Mouse (Mus musculus) forebrain, embryonic 13.5 days (tissue): ENCODE measurements around the gene Srsf10. TPM values are rescaled to one million over a fixed set of nuclear protein-coding genes. Genes with fewer than 3 reads are reported as not detected.
A peak's percentile ranks its signal among the peaks of the same experiment; 100 is the strongest.

Experiments
- ATAC-seq: fragments of 200-750 bp; cut with Nextera tagmentation; 2 replicates; pipeline ENCODE4 v1.8.0; 2017
- H3K27ac ChIP-seq: fragments of 300-500 bp; sonication (generic); 2 replicates; pipeline ENCODE4 v1.5.1; 2015; ENCODE audit warnings: inconsistent platforms, mild to moderate bottlenecking, moderate library complexity
- H3K27me3 ChIP-seq: fragments of 300-500 bp; sonication (generic); 2 replicates; pipeline ENCODE4 v1.6.1; 2015; ENCODE audit warnings: mild to moderate bottlenecking, inconsistent platforms
- H3K36me3 ChIP-seq: fragments of 300-500 bp; sonication (generic); 2 replicates; pipeline ENCODE4 v1.6.1; 2015; ENCODE audit warnings: mild to moderate bottlenecking, inconsistent platforms; ENCODE audit not compliant: poor library complexity, severe bottlenecking
- H3K4me1 ChIP-seq: fragments of 300-500 bp; sonication (generic); 2 replicates; pipeline ENCODE4 v1.6.1; 2015; ENCODE audit warnings: inconsistent platforms
- H3K4me2 ChIP-seq: fragments of 300-500 bp; sonication (generic); 2 replicates; pipeline ENCODE4 v1.6.1; 2015; ENCODE audit warnings: inconsistent platforms, mild to moderate bottlenecking, moderate library complexity
- H3K4me3 ChIP-seq: fragments of 300-500 bp; sonication (generic); 2 replicates; pipeline ENCODE4 v1.5.1; 2015; ENCODE audit warnings: mild to moderate bottlenecking, inconsistent platforms
- H3K9ac ChIP-seq: fragments of 300-500 bp; sonication (generic); 2 replicates; pipeline ENCODE4 v1.6.1; 2015; ENCODE audit warnings: mild to moderate bottlenecking, inconsistent platforms
- H3K9me3 ChIP-seq: fragments of 300-500 bp; sonication (generic); replicated peaks from 2 replicates; pipeline ENCODE4 v1.6.1; 2016; ENCODE audit warnings: inconsistent platforms
- WGBS: fragments of 180-500 bp; shearing (Covaris S2); methylation state at CpG from one replicate; pipeline ENCODE4 v1.1.7; 2015; 5-methylcytosine and 5-hydroxymethylcytosine counted together
- polyA plus RNA-seq: library from polyadenylated mRNA; unstranded; fragments of >200 nt; fragmentation: Nextera tagmentation; extraction: Ambion mirVana; gene quantifications from 2 replicates; pipeline ENCODE4 v1.2.1, GENCODE M21; 2015

Gene Srsf10
- polyA plus RNA-seq, 1 experiment from 2014 or later, result 341 TPM

DNA sequence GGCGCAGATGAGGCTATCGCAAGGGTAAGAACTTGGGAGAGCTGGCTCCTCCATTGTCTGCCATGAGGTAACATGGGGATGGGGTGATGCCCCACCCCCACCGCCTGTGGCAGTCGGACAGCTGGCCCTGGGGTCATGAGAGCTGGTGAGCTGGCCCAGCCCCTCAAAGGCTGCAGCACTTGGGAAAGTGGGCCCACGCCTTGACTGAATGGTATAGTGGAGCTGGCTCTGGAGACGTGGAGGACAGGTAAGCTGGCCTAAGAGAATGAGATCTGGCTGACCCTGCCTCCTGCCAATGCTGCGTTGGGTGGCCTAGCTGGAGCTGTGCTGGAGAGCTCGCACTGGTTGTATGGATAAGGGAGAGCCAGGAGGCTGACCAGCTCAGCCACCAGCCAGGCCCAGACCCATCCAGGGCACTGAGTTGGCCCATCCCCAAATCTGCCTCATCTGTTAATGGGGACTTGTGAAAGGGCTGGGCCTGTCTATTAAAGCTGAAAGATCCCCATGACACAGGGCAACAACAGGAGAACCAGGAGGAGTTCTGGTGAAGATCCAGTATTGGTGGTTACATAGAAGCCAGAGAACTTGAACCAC lies 21.3 kb upstream of the Srsf10 start:
- Histone ChIP-seq H3K27me3 (no peaks in the 10 kb centered on the region), H3K4me2 (no peak overlapping the region), H3K4me1 (peaks cover 21% of the 10 kb centered on the region), H3K9me3 (no peaks in the 10 kb centered on the region), H3K4me3 (no peak overlapping the region), H3K9ac (no peak overlapping the region), H3K36me3 (no peaks in the 10 kb centered on the region), H3K27ac (peak overlapping the region; percentile 80)
- no peak for ATAC-seq
- 84% methylated on average over 8 of the region's 8 CpGs for WGBS

DNA sequence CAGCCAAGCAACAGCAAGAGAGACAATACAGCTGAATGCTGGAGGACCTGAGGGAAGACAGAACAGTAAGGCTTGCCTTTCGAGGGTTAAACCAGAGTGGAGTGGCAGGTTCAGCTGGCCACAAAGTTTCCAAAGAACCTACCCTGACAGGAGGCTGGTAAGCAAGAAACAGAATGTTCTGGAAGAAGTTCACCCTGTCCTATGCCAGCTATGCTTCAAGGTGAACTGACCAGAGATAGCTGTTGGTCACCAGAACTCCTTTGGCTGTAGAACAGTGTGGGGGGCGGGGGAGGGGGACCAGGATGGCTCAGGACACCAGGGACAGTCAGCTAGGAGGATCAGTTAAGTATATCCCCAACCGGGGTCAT lies 16.6 kb upstream of the Srsf10 start:
- Histone ChIP-seq H3K4me3 (no peak overlapping the region), H3K9me3 (no peaks in the 10 kb centered on the region), H3K4me2 (no peak overlapping the region), H3K27me3 (no peaks in the 10 kb centered on the region), H3K4me1 (peaks cover 4% of the 10 kb centered on the region), H3K27ac (no peak overlapping the region), H3K36me3 (no peaks in the 10 kb centered on the region), H3K9ac (no peak overlapping the region)
- no peak for ATAC-seq
- 84% methylated on average over 3 of the region's 3 CpGs for WGBS

DNA sequence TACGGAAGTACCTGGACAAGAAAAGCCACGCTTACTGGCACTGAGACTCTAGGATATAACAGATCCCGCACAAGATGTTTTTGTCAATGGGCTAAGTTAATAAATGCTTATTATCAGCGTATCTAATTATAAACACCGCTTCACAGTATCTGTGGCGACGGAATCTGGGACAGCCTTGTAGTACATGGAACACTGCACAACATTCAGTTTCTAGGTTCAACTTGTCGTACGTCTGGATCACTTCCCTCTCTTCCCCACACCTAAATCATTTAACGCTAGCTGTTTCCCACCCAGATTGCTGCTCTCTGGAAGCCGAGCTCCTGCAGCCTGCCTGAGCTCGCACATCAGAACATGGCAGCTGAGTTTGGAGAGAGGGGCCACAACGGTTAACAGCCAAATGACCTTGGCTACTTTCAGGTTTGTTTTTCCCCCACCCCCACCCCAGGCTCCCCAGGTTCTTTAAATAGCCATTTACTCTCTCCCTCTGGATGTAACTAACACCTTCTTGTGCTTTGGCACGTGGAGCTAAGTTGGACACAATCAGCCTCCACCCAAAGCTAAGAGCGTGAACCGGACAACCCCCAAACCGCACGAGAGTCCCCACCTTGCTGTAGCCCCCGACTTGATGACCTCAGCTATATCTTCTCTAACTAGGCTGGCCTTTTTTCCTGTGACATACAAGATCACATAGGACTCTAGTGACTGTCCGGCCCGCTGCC lies 16.1 kb upstream of the Srsf10 start:
- Histone ChIP-seq H3K4me3 (no peak overlapping the region), H3K27ac (no peak overlapping the region), H3K4me2 (no peak overlapping the region), H3K27me3 (no peaks in the 10 kb centered on the region), H3K36me3 (no peaks in the 10 kb centered on the region), H3K4me1 (no peaks in the 10 kb centered on the region), H3K9ac (no peak overlapping the region), H3K9me3 (no peaks in the 10 kb centered on the region)
- 88% methylated on average over 21 of the region's 21 CpGs for WGBS
- ATAC-seq, result no peak

DNA sequence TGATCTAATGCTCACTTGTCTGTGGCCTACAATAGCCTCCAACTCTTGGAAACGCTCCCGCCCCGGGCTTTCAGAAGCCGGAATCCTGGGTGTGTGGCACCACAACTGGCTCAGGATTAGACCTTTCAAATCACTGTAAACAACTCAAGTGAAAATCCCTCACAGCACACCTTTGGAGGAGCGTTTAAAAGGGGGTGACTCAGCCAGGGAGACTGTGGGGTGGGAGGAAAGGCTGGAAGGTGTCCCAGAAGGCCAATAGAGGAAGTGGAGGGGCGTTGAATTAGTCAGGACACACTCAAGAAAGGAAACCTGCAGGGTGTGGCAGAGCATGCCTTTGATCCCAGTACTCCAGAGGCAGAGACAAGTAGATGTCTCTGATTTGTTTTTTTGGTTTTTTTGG lies 11.1 kb upstream of the Srsf10 start:
- no peaks in the 10 kb centered on the region for H3K27me3 ChIP-seq
- no peak for ATAC-seq
- no peak overlapping the region for H3K4me3 ChIP-seq
- H3K9me3 ChIP-seq, result no peaks in the 10 kb centered on the region; the same call in 1 of the 2 replicates
- WGBS, result 81% methylated on average over 6 of the region's 6 CpGs
- no peak overlapping the region for H3K4me2 ChIP-seq
- H3K4me1 ChIP-seq, result no peaks in the 10 kb centered on the region
- no peak overlapping the region for H3K9ac ChIP-seq
- H3K27ac ChIP-seq, result no peak overlapping the region
- H3K36me3 ChIP-seq, result no peaks in the 10 kb centered on the region

DNA sequence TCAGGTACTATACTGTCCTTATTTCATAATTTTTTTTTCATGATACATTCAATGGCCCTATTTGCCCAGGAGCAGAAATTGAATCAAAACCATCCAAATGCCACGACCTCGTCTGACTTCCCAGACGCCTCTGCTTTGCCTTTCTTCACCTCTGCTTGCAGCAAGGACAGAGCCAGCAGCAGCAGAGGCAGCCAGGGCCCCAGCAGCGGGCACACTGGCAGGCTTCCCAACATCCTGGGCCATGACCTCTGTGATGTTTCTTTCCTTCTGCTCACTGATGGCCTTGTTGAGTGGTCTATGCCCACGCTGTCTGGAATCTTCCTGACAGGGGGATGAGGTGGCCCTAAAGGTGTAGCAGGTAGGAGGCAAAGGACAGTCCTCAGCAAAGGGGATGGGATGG lies 8.0 kb upstream of the Srsf10 start:
- Histone ChIP-seq H3K9ac (no peak overlapping the region), H3K27me3 (no peaks in the 10 kb centered on the region), H3K4me2 (no peak overlapping the region), H3K4me1 (peaks cover 17% of the 10 kb centered on the region), H3K9me3 (no peaks in the 10 kb centered on the region; the same call in 1 of the 2 replicates), H3K27ac (no peak overlapping the region), H3K36me3 (no peaks in the 10 kb centered on the region), H3K4me3 (no peak overlapping the region)
- ATAC-seq, result no peak
- 69% methylated on average over 5 of the region's 5 CpGs for WGBS

DNA sequence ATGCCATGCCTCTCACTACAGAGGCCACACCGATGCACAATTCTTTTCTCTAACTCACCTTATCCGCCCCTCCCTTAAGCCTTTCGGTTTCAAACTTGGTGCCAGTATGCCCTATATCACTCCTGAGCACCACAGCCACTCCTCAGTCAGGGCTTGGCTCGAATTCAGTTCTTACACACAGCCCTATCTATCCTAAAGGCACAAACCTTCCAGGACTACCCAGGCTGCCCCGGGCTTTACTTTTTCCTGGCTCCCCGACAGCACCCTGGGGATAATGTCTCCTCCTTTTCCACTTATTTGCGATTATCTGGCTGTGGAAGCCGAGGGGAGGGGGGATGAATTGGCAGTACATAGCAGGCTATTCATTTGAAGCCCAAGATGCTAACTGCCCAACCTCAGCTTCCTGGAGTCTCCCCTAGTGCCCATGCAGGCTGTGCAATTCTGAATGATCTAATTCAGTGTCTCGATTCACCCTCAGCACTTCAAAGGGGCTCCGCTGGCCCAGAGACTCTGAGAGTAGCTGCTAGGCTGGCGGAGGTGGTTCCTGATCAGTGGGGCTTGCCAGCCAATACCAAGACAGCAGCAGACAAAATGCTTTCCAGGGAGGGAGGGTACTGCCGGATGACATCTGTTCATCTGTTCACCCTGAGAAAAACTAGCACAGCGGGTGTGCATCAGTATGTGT lies 5.0 kb upstream of the Srsf10 start:
- Histone ChIP-seq H3K4me2 (peak overlapping the region; percentile 43), H3K9me3 (no peaks in the 10 kb centered on the region), H3K9ac (peak overlapping the region; percentile 45), H3K27ac (peak overlapping the region; percentile 79), H3K36me3 (no peaks in the 10 kb centered on the region), H3K4me3 (no peak overlapping the region), H3K27me3 (no peaks in the 10 kb centered on the region), H3K4me1 (peaks cover 33% of the 10 kb centered on the region)
- peak; percentile 69 for ATAC-seq
- WGBS, result 24% methylated on average over 13 of the region's 13 CpGs

DNA sequence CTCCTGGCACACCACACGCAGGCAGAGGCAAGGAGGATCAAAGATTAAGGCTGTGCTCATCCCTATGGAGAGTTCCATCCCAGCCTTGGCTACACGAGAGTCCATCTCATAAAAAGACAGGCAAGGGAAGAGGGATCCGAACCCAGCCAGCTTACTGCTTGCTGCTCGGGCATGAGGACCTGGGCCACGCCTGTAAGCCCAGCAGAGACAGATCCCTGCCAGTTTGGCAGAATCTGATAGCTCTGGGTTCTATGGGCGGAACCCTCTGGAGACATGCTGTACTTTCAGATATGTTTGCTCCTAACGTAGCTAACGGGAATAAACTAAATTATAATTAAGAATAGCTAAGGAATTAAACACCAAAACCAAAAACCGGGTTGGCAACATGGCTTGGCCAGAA lies 3.6 kb upstream of the Srsf10 start:
- Histone ChIP-seq H3K27ac (peak overlapping the region; percentile 79), H3K4me1 (peaks cover 33% of the 10 kb centered on the region), H3K4me3 (no peak overlapping the region), H3K36me3 (no peaks in the 10 kb centered on the region), H3K9me3 (no peaks in the 10 kb centered on the region), H3K4me2 (no peak overlapping the region), H3K9ac (no peak overlapping the region), H3K27me3 (no peaks in the 10 kb centered on the region)
- no peak for ATAC-seq
- WGBS, result 86% methylated on average over 9 of the region's 9 CpGs

DNA sequence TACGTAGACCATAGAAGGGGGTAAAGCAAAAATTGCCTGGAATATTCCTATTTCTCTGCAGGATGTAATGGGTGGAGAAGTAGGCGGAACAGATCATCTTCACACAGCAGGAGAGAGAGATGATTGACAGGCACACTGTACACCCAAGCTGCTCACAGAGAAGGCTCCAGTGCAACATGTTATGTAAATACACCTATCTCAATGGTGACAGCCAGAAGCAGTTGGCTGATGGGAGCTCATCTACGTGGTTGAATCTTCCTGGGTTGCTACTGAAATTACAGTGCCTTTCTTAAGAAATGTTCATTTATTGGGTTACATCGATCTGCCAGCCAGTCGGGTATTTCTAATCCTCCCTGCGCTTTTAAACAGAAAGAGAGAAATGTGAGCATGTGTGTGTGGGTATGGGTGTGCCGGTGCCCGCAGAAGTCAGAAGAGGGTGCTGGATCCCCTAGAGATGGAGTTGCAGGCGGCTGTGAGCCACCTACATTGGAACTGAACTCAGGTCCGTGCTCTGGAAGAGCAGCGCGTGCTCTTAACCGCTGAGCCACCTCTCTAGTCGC lies 1.5 kb upstream of the Srsf10 start:
- Histone ChIP-seq H3K9me3 (no peaks in the 10 kb centered on the region), H3K36me3 (no peaks in the 10 kb centered on the region), H3K27me3 (no peaks in the 10 kb centered on the region), H3K9ac (no peak overlapping the region), H3K4me1 (peaks cover 48% of the 10 kb centered on the region), H3K27ac (peak overlapping the region; percentile 99), H3K4me3 (no peak overlapping the region), H3K4me2 (no peak overlapping the region)
- WGBS, result 81% methylated on average over 14 of the region's 14 CpGs
- no peak for ATAC-seq

DNA sequence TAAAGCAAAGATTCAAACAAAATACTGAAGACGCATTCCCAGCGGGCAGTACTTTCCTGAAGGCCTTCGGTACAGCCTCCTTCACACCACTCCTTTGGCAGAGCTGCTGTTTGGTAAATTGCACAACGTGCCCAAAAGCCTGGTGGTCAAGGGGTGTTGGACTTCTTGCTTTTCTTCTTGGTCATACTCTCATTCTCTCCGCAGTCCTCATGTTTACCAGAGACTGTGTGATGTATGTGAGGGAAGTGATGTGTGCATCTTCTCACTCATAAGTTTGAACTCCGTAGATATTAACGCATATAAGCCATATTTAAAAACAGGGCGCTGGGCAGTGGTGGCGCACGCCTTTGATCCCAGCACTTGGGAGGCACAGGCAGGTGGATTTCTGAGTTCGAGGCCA lies 917 bp upstream of the Srsf10 start:
- Histone ChIP-seq H3K36me3 (no peaks in the 10 kb centered on the region), H3K9ac (peak overlapping the region; percentile 95), H3K27ac (peak overlapping the region; percentile 99), H3K4me2 (peak overlapping the region; percentile 82), H3K4me3 (peak overlapping the region; percentile 74; the same call in 1 of the 2 replicates), H3K27me3 (no peaks in the 10 kb centered on the region), H3K4me1 (peaks cover 54% of the 10 kb centered on the region), H3K9me3 (no peaks in the 10 kb centered on the region)
- 68% methylated on average over 11 of the region's 11 CpGs for WGBS
- ATAC-seq, result no peak

DNA sequence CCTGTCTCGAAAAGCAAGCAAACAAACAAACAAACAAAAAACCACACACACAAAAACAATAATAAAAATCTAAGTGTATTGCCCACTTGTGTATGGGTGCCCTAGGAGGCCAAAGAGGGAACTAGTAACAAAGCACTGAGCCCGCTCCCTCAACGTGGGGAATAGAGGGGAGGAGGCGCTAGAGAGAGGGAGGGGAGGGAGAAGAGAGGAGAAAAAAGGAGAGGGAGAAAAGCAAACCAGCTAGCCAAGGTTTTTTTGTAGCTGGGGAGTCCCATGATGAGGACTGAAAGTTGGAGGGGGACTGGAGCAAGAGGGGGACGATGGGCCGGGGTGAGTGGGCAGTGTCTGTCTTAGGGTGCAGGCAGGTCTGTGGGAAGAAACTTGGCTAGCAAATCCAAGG lies 467 bp upstream of the Srsf10 start:
- peaks cover 55% of the 10 kb centered on the region for H3K4me1 ChIP-seq
- 4% methylated on average over 6 of the region's 6 CpGs for WGBS
- peak; percentile 32 for ATAC-seq
- peak overlapping the region; percentile 95 for H3K9ac ChIP-seq
- peak overlapping the region; percentile 74 for H3K4me3 ChIP-seq
- H3K27me3 ChIP-seq, result no peaks in the 10 kb centered on the region
- H3K27ac ChIP-seq, result peak overlapping the region; percentile 99
- no peaks in the 10 kb centered on the region for H3K9me3 ChIP-seq
- peak overlapping the region; percentile 82 for H3K4me2 ChIP-seq
- no peaks in the 10 kb centered on the region for H3K36me3 ChIP-seq

DNA sequence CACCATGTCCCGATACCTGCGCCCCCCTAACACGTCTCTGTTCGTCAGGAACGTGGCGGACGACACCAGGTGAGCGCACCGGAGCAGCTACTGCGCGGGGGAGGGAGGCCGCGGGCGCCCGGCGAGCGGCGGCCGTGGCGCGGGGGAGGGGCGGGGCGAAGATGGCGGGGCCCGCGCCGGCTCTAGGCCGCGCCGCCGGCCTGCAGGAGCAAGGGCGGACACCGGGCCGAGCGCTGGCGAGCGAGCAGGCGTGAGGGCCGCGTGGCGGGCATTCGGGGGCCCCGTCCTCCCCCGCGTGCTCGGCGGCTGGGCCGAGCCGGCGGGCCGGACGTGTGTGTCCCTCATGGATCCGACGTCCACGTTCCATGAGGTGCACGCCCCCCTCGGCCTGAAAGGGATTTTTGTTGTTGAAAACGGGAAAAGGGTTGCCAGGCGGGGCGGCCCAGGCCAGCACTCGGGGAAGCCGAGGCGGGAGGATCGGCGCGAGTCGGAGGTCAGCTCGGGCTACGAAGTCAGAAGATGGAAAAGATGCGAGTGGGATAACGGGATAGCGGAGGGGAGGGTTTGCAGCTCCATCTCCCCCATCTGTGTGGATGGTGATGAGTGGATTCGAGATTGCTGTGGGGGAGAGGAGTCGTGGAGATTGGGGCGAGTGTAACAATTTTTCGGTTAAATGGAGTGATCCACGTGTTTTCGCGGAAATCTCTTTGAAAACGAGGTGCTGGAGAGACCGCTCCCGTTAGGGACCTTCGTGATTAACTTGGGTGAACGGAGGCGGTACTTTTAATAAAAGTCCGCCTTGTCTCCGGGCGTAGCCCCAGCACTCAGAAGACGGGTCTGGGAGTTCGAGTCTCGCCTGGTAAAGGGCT lies 910 bp downstream of the Srsf10 start:
- H3K4me3 ChIP-seq, result peak overlapping the region; percentile 74
- no peaks in the 10 kb centered on the region for H3K9me3 ChIP-seq
- under 1% methylated on average over 70 of the region's 91 CpGs for WGBS
- H3K4me2 ChIP-seq, result peak overlapping the region; percentile 82
- H3K36me3 ChIP-seq, result no peaks in the 10 kb centered on the region
- H3K27me3 ChIP-seq, result no peaks in the 10 kb centered on the region
- ATAC-seq, result peak; percentile 74
- H3K27ac ChIP-seq, result peak overlapping the region; percentile 99
- H3K4me1 ChIP-seq, result peaks cover 52% of the 10 kb centered on the region
- peak overlapping the region; percentile 95 for H3K9ac ChIP-seq
